Mouse (Mus musculus) limb, embryonic 14.5 days (tissue): ENCODE data around the gene Bok. TPM values are rescaled to one million over a fixed set of nuclear protein-coding genes. Genes with fewer than 3 reads are reported as not detected.
A peak's percentile ranks its signal among the peaks of the same experiment; 100 is the strongest.

Experiments
- ATAC-seq: fragments of 200-750 bp; cut with Nextera tagmentation; 2 replicates; pipeline ENCODE4 v1.8.0; 2017; ENCODE audit warnings: low read depth, moderate number of reproducible peaks, moderate TSS enrichment; ENCODE audit not compliant: low FRiP score
- DNase-seq: peaks from one replicate; pipeline ENCODE4 v3.0.0-alpha.2; 2015; ENCODE audit warnings: low spot score
- H3K27ac ChIP-seq: fragments of 300-500 bp; sonication (generic); replicated peaks from 2 replicates; pipeline ENCODE4 v1.5.1; 2014; ENCODE audit warnings: low read depth, mild to moderate bottlenecking, low read length, moderate library complexity, mixed read lengths
- H3K27me3 ChIP-seq: fragments of 300-500 bp; sonication (generic); 2 replicates; pipeline ENCODE4 v1.6.1; 2014; ENCODE audit warnings: low read length, mixed read lengths; ENCODE audit not compliant: control insufficient read depth, insufficient read depth
- H3K36me3 ChIP-seq: fragments of 300-500 bp; sonication (generic); 2 replicates; pipeline ENCODE4 v1.6.1; 2014; ENCODE audit warnings: mild to moderate bottlenecking, low read length, moderate library complexity, mixed read lengths; ENCODE audit not compliant: control insufficient read depth, insufficient read depth
- H3K4me1 ChIP-seq: fragments of 300-500 bp; sonication (generic); 2 replicates; pipeline ENCODE4 v1.6.1; 2014; ENCODE audit warnings: antibody characterized with exemption, low read length, mixed read lengths; ENCODE audit not compliant: control insufficient read depth, insufficient read depth
- H3K4me2 ChIP-seq: fragments of 300-500 bp; sonication (generic); replicated peaks from 2 replicates; pipeline ENCODE4 v1.6.1; 2014; ENCODE audit warnings: low read depth, mild to moderate bottlenecking, low read length, moderate library complexity; ENCODE audit not compliant: severe bottlenecking
- H3K4me3 ChIP-seq: fragments of 300-500 bp; sonication (generic); replicated peaks from 2 replicates; pipeline ENCODE4 v1.5.1; 2014; ENCODE audit warnings: low read length
- H3K9ac ChIP-seq: fragments of 300-500 bp; sonication (generic); 2 replicates; pipeline ENCODE4 v1.6.1; 2014; ENCODE audit warnings: mild to moderate bottlenecking, low read depth, low read length, moderate library complexity; ENCODE audit not compliant: severe bottlenecking
- H3K9me3 ChIP-seq: fragments of 300-500 bp; sonication (generic); 2 replicates; pipeline ENCODE4 v1.6.1; 2016; ENCODE audit warnings: low read length; ENCODE audit not compliant: control insufficient read depth
- POLR2A ChIP-seq: fragments of 200-500 bp; IDR thresholded peaks from 2 replicates; pipeline ENCODE4 v1.8.0; 2012; ENCODE audit warnings: inconsistent platforms, mild to moderate bottlenecking, moderate library complexity, borderline replicate concordance; ENCODE audit not compliant: insufficient read depth, insufficient read length; ENCODE audit errors: extremely low read depth
- WGBS: fragments of 180-500 bp; shearing (Covaris S2); extraction: QIAGEN DNeasy Blood & Tissue Kit; methylation state at CpG from one replicate; pipeline ENCODE4 v1.1.7; 2014; 5-methylcytosine and 5-hydroxymethylcytosine counted together
- polyA plus RNA-seq, 2 experiments: library from polyadenylated mRNA; depleted of rRNA in 1 of 2; stranded (reverse) in 1 of 2; unstranded in 1 of 2; fragments of >200 nt; fragmentation: Nextera tagmentation in 1 of 2; extraction: Ambion mirVana in 1 of 2; gene quantifications; 2 replicates each; pipeline versions ENCODE4 v1.2.1 to v1.2.3; 2012 to 2014

The Bok gene
- polyA plus RNA-seq, 2 experiments, result 19.2 to 34.9 TPM

DNA sequence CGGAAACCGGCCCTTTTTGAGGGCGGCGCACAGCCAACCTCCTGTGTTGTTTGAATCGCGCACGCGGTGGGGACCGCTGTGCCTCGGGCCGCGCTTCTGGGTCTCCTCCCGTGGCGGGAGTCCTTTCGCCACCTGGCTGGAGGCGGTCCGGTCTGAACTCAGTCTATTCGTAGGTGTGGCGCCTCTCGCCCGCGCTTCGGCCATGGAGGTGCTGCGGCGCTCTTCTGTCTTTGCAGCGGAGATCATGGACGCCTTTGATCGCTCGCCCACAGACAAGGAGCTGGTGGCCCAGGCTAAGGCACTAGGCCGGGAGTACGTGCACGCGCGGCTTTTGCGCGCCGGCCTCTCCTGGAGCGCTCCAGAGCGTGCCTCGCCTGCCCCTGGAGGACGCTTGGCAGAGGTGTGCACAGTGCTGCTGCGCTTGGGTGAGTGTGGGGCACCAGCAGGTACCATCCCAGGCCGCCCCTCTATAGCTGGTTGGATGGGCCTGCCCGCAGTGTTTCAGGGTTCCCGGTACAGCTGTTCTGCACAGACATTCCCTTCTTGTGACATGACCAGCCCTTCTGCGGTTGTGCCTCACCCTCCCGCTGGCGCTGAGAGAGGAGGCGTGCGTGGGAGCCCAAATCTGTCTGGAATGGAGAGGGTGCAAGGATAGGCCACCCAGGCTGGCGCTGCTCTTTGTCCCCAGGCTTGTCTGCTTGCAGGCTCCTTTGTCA lies 943 bp downstream of the Bok start:
- H3K9me3 ChIP-seq, result no peaks in the 10 kb centered on the region
- 4% methylated on average over 35 of the region's 51 CpGs for WGBS
- no peak for TF ChIP-seq POLR2A

DNA sequence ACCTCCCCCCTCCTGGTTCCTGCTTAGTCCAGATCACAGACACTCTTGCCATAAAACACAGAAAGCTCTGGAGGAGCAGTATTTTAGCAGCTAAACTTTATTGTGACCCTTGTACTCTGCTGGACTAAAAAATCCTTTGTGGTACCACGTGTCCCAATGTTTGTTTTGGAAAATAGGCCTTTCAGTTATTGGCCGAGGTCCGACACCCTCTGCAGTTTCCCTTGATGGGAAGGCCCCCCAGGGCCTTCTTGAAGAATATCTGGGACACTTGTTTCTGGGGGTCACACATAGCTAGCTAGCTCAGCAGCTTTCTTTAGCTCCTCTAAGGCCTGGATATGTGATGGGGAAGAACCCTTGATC lies 1.5 kb downstream of the Bok start:
- no peaks in the 10 kb centered on the region for H3K9me3 ChIP-seq
- no peak for TF ChIP-seq POLR2A
- no peak overlapping the region for H3K27ac ChIP-seq
- H3K9ac ChIP-seq, result peak overlapping the region; percentile 70; the same call in 1 of the 2 replicates
- H3K27me3 ChIP-seq, result 0 out of 2 replicates have a peak, but pooled peaks cover 3% of the 10 kb centered on the region
- ATAC-seq (no peak), DNase-seq (no peak)
- no peaks in the 10 kb centered on the region for H3K4me1 ChIP-seq
- no peaks in the 10 kb centered on the region for H3K36me3 ChIP-seq
- H3K4me2 ChIP-seq, result peak overlapping the region; percentile 95
- H3K4me3 ChIP-seq, result peak overlapping the region; percentile 60
- WGBS, result 64% methylated on average over 3 of the region's 3 CpGs

More for the DNA sequence above, 943 bp downstream of the Bok start:
- no peaks in the 10 kb centered on the region for H3K36me3 ChIP-seq
- ATAC-seq, result peak; percentile 75
- 0 out of 2 replicates have a peak, but pooled peaks cover 3% of the 10 kb centered on the region for H3K27me3 ChIP-seq
- H3K27ac ChIP-seq, result no peak overlapping the region
- peak overlapping the region; percentile 95 for H3K4me2 ChIP-seq
- H3K4me1 ChIP-seq, result no peaks in the 10 kb centered on the region
- H3K9ac ChIP-seq, result peak overlapping the region; percentile 70
- peak; percentile 65 for DNase-seq
- H3K4me3 ChIP-seq, result peak overlapping the region; percentile 60

DNA sequence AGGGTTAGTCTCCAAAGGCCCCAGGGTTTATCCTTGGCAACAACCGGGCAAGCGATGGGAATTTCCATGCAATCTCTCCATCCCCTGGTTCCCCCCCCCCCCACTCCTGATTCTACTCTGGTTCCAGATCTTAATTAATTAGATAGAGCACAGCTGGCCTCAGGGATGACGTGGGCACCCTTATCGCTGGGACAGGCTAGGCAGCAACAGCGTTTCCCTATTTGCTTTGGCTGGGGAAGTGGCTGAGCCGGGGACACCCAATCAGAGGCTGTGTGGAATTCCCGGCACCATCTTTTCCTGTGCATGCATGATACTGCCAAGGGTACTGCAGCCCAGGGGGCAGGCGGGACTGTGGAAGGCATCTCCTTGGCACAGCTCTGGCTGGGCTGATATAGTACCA lies 2.7 kb downstream of the Bok start:
- Histone ChIP-seq H3K4me2 (no peak overlapping the region), H3K4me1 (no peaks in the 10 kb centered on the region), H3K9me3 (no peaks in the 10 kb centered on the region), H3K27me3 (0 out of 2 replicates have a peak, but pooled peaks cover 3% of the 10 kb centered on the region), H3K4me3 (no peak overlapping the region), H3K9ac (no peak overlapping the region), H3K27ac (no peak overlapping the region), H3K36me3 (no peaks in the 10 kb centered on the region)
- ATAC-seq (no peak), DNase-seq (no peak)
- no peak for TF ChIP-seq POLR2A
- WGBS, result 81% methylated on average over 8 of the region's 8 CpGs

DNA sequence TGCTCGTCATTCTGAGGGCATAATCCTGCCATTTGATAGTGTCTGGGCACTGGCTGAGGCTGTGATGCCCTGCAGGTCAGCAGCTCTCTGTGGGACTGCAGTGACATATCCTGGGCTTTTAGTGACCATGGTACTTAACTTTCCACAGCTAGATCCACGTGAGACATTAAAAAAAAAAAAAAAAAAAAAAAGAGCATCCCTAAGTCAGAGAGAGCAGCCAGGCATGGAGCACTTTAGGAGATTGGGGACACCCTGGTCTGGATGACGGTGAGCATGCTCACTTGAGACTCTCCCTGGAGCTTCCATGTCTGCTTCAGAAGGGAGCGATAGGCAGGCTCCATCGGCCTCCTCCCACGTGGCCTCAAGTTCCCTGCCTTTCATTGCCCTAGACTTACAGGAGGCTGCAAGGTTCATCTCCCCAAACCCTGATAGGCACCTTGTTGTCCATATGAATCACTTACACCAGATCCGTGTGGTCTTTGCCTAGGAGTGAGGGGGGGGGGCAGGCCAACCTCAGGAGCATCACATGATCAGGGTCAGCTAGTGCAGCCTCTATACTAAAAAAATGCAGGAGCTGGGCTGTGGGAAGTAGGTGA lies 4.5 kb downstream of the Bok start:
- no peak overlapping the region for H3K4me2 ChIP-seq
- H3K9ac ChIP-seq, result no peak overlapping the region
- no peaks in the 10 kb centered on the region for H3K36me3 ChIP-seq
- 0 out of 2 replicates have a peak, but pooled peaks cover 3% of the 10 kb centered on the region for H3K27me3 ChIP-seq
- no peak overlapping the region for H3K4me3 ChIP-seq
- no peaks in the 10 kb centered on the region for H3K9me3 ChIP-seq
- ATAC-seq, result no peak
- TF ChIP-seq POLR2A, result no peak
- no peak for DNase-seq
- WGBS, result 84% methylated on average over 7 of the region's 7 CpGs
- H3K4me1 ChIP-seq, result no peaks in the 10 kb centered on the region
- H3K27ac ChIP-seq, result no peak overlapping the region

DNA sequence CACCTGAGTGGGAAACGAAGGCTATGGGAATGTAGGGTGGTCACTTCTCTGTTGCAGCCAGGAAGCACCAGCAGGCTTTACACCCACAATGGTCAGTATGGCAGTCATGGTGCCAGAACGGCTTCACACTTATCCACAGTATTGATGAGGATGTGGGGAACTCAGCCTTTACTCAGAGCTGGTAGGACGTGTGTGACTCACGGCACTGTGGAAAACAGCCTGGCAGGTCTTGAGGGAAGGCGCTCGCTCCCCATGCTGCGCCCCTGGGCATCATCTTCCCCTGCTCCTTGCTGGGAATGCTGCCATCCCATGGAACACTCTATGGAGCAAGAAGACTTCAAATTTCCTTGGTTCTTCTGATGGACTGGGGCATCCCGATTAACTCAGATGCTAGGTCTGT lies 5.6 kb downstream of the Bok start:
- no peak for ATAC-seq
- no peak overlapping the region for H3K9ac ChIP-seq

More for the DNA sequence above, 5.6 kb downstream of the Bok start:
- TF ChIP-seq POLR2A, result no peak
- no peak for DNase-seq
- Histone ChIP-seq H3K27me3 (no peaks in the 10 kb centered on the region), H3K4me3 (no peak overlapping the region), H3K36me3 (peaks cover 4% of the 10 kb centered on the region), H3K9me3 (no peaks in the 10 kb centered on the region), H3K27ac (no peak overlapping the region), H3K4me2 (no peak overlapping the region), H3K4me1 (no peaks in the 10 kb centered on the region)
- 88% methylated on average over 8 of the region's 8 CpGs for WGBS
